Mouse (Mus musculus) CH12.LX (cell line): ENCODE measurements around the gene Rusc2. TPM values are rescaled to one million over a fixed set of nuclear protein-coding genes. Genes with fewer than 3 reads are reported as not detected.

Source experiments
- DNase-seq: peaks from one replicate; pipeline ENCODE4 v3.0.0-alpha.2; 2013; ENCODE audit errors: extremely low read depth
- H3K27ac ChIP-seq: 2 replicates; pipeline ENCODE4 v1.5.1; 2012; ENCODE audit warnings: low read depth, mild to moderate bottlenecking, control low read depth, moderate library complexity; ENCODE audit not compliant: insufficient read depth
- H3K27me3 ChIP-seq: replicated peaks from 2 replicates; pipeline ENCODE3; 2012; ENCODE audit warnings: inconsistent platforms
- H3K36me3 ChIP-seq, 2 experiments: replicated peaks in 1 of 2; 2 replicates each; pipeline versions ENCODE3 to v1.6.1; 2012; ENCODE audit warnings: inconsistent platforms in 1 of 2, low read length in 1 of 2, mild to moderate bottlenecking in 1 of 2, mixed read lengths in 1 of 2, moderate library complexity in 1 of 2; ENCODE audit not compliant: control insufficient read depth in 1 of 2, insufficient read depth in 1 of 2
- H3K4me1 ChIP-seq, 2 experiments: 2 replicates each; pipeline ENCODE4 v1.6.1; 2012; ENCODE audit warnings: inconsistent platforms in 1 of 2, moderate library complexity in 1 of 2; ENCODE audit not compliant: insufficient read depth in 2 of 2, control insufficient read depth in 1 of 2
- H3K4me2 ChIP-seq: 2 replicates; pipeline ENCODE4 v1.6.1; 2012; ENCODE audit warnings: low read depth, mild to moderate bottlenecking, control low read depth; ENCODE audit not compliant: poor library complexity, insufficient read depth, severe bottlenecking
- H3K4me3 ChIP-seq, 3 experiments: fragments of 150-350 bp in 1 of 3; sonication (generic) in 1 of 3; replicated peaks in 1 of 3; 2 replicates each; pipeline versions ENCODE3 to v1.5.1; 2011 to 2012; ENCODE audit warnings: low read depth in 2 of 3, low read length in 2 of 3, mild to moderate bottlenecking in 2 of 3, moderate library complexity in 2 of 3, control low read depth in 1 of 3, improper control_type of control experiment in 1 of 3, inconsistent platforms in 1 of 3, mixed read lengths in 1 of 3; ENCODE audit not compliant: poor library complexity in 1 of 3
- H3K79me2 ChIP-seq: replicated peaks from 2 replicates; pipeline ENCODE4 v1.6.1; 2012; ENCODE audit warnings: mild to moderate bottlenecking, moderate library complexity; ENCODE audit not compliant: control insufficient read depth, poor library complexity, insufficient read depth, severe bottlenecking; ENCODE audit errors: extremely low read depth
- H3K9ac ChIP-seq: 2 replicates; pipeline ENCODE4 v1.6.1; 2012; ENCODE audit warnings: low read depth, mild to moderate bottlenecking, control low read depth, moderate library complexity; ENCODE audit not compliant: insufficient read depth
- H3K9me3 ChIP-seq: replicated peaks from 2 replicates; pipeline ENCODE3; 2012; ENCODE audit warnings: low read length, inconsistent platforms, mixed read lengths
- BHLHE40 ChIP-seq: IDR thresholded peaks from 2 replicates; pipeline ENCODE4 v1.6.1; 2011; ENCODE audit warnings: mild to moderate bottlenecking, low read depth, low read length, improper control_type of control experiment
- E2F4 ChIP-seq: IDR thresholded peaks from 2 replicates; pipeline ENCODE4 v1.6.1; 2011; ENCODE audit warnings: low read depth, low read length, improper control_type of control experiment; ENCODE audit not compliant: insufficient replicate concordance
- ETS1 ChIP-seq: conservative IDR thresholded peaks from 2 replicates; pipeline ENCODE4 v1.6.1; 2012; ENCODE audit warnings: low read depth, mild to moderate bottlenecking, inconsistent platforms, low read length, improper control_type of control experiment, moderate library complexity
- GABPA ChIP-seq: IDR thresholded peaks from 2 replicates; pipeline ENCODE4 v1.6.1; 2012; ENCODE audit warnings: low read depth, low read length, improper control_type of control experiment, inconsistent platforms; ENCODE audit not compliant: insufficient replicate concordance
- HCFC1 ChIP-seq: IDR thresholded peaks from 2 replicates; pipeline ENCODE4 v1.6.1; 2012; ENCODE audit warnings: low read depth, mild to moderate bottlenecking, inconsistent platforms, low read length, improper control_type of control experiment
- MAFK ChIP-seq: IDR thresholded peaks from 2 replicates; pipeline ENCODE4 v1.6.1; 2011; ENCODE audit warnings: low read length, improper control_type of control experiment; ENCODE audit not compliant: insufficient replicate concordance
- MEF2A ChIP-seq: IDR thresholded peaks from 2 replicates; pipeline ENCODE4 v1.6.1; 2014; ENCODE audit warnings: low read depth, mild to moderate bottlenecking, inconsistent platforms, low read length, improper control_type of control experiment, borderline replicate concordance
- RAD21 ChIP-seq: IDR thresholded peaks from 2 replicates; pipeline ENCODE4 v1.6.1; 2011; ENCODE audit warnings: low read depth, mild to moderate bottlenecking, low read length, improper control_type of control experiment, moderate library complexity
- RCOR1 ChIP-seq: conservative IDR thresholded peaks from 2 replicates; pipeline ENCODE4 v1.6.1; 2012; ENCODE audit warnings: low read depth, mild to moderate bottlenecking, inconsistent platforms, low read length, improper control_type of control experiment
- SMC3 ChIP-seq: IDR thresholded peaks from 2 replicates; pipeline ENCODE4 v1.6.1; 2011; ENCODE audit warnings: low read depth, low read length, improper control_type of control experiment
- USF1 ChIP-seq: IDR thresholded peaks from 2 replicates; pipeline ENCODE4 v1.6.1; 2014; ENCODE audit warnings: low read depth, mild to moderate bottlenecking, inconsistent platforms, low read length, improper control_type of control experiment
- USF2 ChIP-seq: conservative IDR thresholded peaks from 2 replicates; pipeline ENCODE4 v1.6.1; 2011; ENCODE audit warnings: low read depth, low read length, improper control_type of control experiment
- ZKSCAN1 ChIP-seq: IDR thresholded peaks from 2 replicates; pipeline ENCODE4 v1.6.1; 2012; ENCODE audit warnings: low read depth, inconsistent platforms, low read length, improper control_type of control experiment, borderline replicate concordance
- ZMIZ1 ChIP-seq: IDR thresholded peaks from 2 replicates; pipeline ENCODE4 v1.6.1; 2012; ENCODE audit warnings: low read depth, mild to moderate bottlenecking, inconsistent platforms, low read length, improper control_type of control experiment
- dilution Hi-C: fragments of 300-500 bp; cut with MboI; formaldehyde crosslinking; loops from 2 replicates; pipeline ENCODE4 v1.14.3; 2020; ENCODE audit warnings: low sequenced_read_pairs; ENCODE audit not compliant: extremely low pct_unique_long_range_greater_than_20kb, extremely low pct_ligation_motif_present
- in situ Hi-C: fragments of 300-500 bp; cut with MboI; formaldehyde crosslinking; loops from 3 replicates; pipeline ENCODE4 v1.14.3; 2019; ENCODE audit warnings: low sequenced_read_pairs, low pct_ligation_motif_present, low pct_unique_long_range_greater_than_20kb, mixed read lengths
- polyA plus RNA-seq: library from polyadenylated mRNA; unstranded; fragments of >175 nt; gene quantifications from 2 replicates; pipeline ENCODE4 v1.2.1, GENCODE M21; 2012; ENCODE audit warnings: low read depth; ENCODE audit not compliant: insufficient read length
- total RNA-seq, 2 experiments: library from RNA; depleted of rRNA; stranded (reverse); fragments of 300-350 nt in 1 of 2; fragments of >200 nt in 1 of 2; gene quantifications; 2 replicates each; pipeline ENCODE4 v1.2.3; 2012 to 2014

The Rusc2 gene
- total and polyA plus RNA-seq, 3 experiments, result not detected

- H3K36me3 ChIP-seq, result no peaks in the 10 kb centered on the region
- TF ChIP-seq GABPA (no peak), RCOR1 (no peak), HCFC1 (no peak), ETS1 (no peak), BHLHE40 (no peak), USF2 (no peak), ZKSCAN1 (no peak), MAFK (no peak), E2F4 (no peak), MEF2A (no peak)
- TF ChIP-seq, all 38 proteins: peak for 0
- dilution Hi-C loops (no loop called here), in situ Hi-C loops (loop anchor here (25.0 kb wide), 1 partner anchor 331 kb away; no protein-coding TSS in a partner anchor)
- Histone ChIP-seq H3K9me3 (no peaks in the 10 kb centered on the region), H3K79me2 (no peaks in the 10 kb centered on the region), H3K4me2 (no peak overlapping the region), H3K27me3 (peaks cover 27% of the 10 kb centered on the region), H3K4me3 (no peak overlapping the region), H3K4me1 (peaks cover 5 to 23% of the 10 kb centered on the region in 2 experiments), H3K9ac (no peak overlapping the region), H3K27ac (no peak overlapping the region)
- DNase-seq, result no peak
These were observed 36.7 kb downstream of the Rusc2 start for GRCm38 (mm10) chr4:43418450-43418849.

- no peak for TF ChIP-seq GABPA
- TF ChIP-seq RAD21, result no peak
- TF ChIP-seq USF1, result no peak
- TF ChIP-seq ZMIZ1, result no peak
- TF ChIP-seq MEF2A, result no peak
- no peak for TF ChIP-seq ETS1
- TF ChIP-seq SMC3, result no peak
- in situ Hi-C loops (loop anchor here (25.0 kb wide), 1 partner anchor 332 kb away; no protein-coding TSS in a partner anchor), dilution Hi-C loops (no loop called here)
- no peaks in the 10 kb centered on the region for H3K36me3 ChIP-seq
- H3K27me3 ChIP-seq, result peaks cover 32% of the 10 kb centered on the region
- no peaks in the 10 kb centered on the region for H3K79me2 ChIP-seq
- no peaks in the 10 kb centered on the region for H3K9me3 ChIP-seq
- H3K4me3 ChIP-seq, result no peak overlapping the region
- H3K27ac ChIP-seq, result no peak overlapping the region
- DNase-seq, result no peak
- H3K4me2 ChIP-seq, result no peak overlapping the region
- H3K4me1 ChIP-seq, result peaks cover 5 to 23% of the 10 kb centered on the region in 2 experiments
- H3K9ac ChIP-seq, result no peak overlapping the region
These were observed 37.3 kb downstream of the Rusc2 start for GRCm38 (mm10) chr4:43418973-43419656.
